Mouse (Mus musculus) heart, postnatal 0 days (tissue): ENCODE results near the gene Foxp1. TPM values are rescaled to one million over a fixed set of nuclear protein-coding genes. Genes with fewer than 3 reads are reported as not detected.

Source experiments
- ATAC-seq: fragments of 200-750 bp; cut with Nextera tagmentation; 2 replicates; pipeline ENCODE4 v1.8.0; 2017; ENCODE audit warnings: low read depth, moderate number of reproducible peaks, moderate library complexity; ENCODE audit not compliant: insufficient read depth
- DNase-seq: peaks from one replicate; pipeline ENCODE4 v3.0.0-alpha.2; 2016; ENCODE audit warnings: low spot score
- H3K27ac ChIP-seq: fragments of 300-500 bp; sonication (generic); 2 replicates; pipeline ENCODE4 v1.5.1; 2014; ENCODE audit warnings: low read depth, mild to moderate bottlenecking
- H3K27me3 ChIP-seq: fragments of 300-500 bp; sonication (generic); 2 replicates; pipeline ENCODE4 v1.6.1; 2014; ENCODE audit warnings: low read length, mixed read lengths; ENCODE audit not compliant: control insufficient read depth, insufficient read depth
- H3K36me3 ChIP-seq: fragments of 300-500 bp; sonication (generic); replicated peaks from 2 replicates; pipeline ENCODE4 v1.6.1; 2014; ENCODE audit warnings: low read length, mixed read lengths; ENCODE audit not compliant: control insufficient read depth, insufficient read depth
- H3K4me1 ChIP-seq: fragments of 300-500 bp; sonication (generic); 2 replicates; pipeline ENCODE4 v1.6.1; 2014; ENCODE audit warnings: antibody characterized with exemption; ENCODE audit not compliant: control insufficient read depth, insufficient read depth
- H3K4me2 ChIP-seq: fragments of 300-500 bp; sonication (generic); 2 replicates; pipeline ENCODE4 v1.6.1; 2014; ENCODE audit warnings: low read depth, mild to moderate bottlenecking, low read length, moderate library complexity
- H3K4me3 ChIP-seq: fragments of 300-500 bp; sonication (generic); 2 replicates; pipeline ENCODE4 v1.5.1; 2014; ENCODE audit warnings: low read depth, low read length
- H3K9ac ChIP-seq: fragments of 300-500 bp; sonication (generic); replicated peaks from 2 replicates; pipeline ENCODE4 v1.6.1; 2014; ENCODE audit warnings: low read depth, low read length, mixed read lengths
- H3K9me3 ChIP-seq: fragments of 300-500 bp; sonication (generic); replicated peaks from 2 replicates; pipeline ENCODE4 v1.6.1; 2016; ENCODE audit warnings: low read length; ENCODE audit not compliant: control insufficient read depth
- CTCF ChIP-seq: IDR thresholded peaks from 2 replicates; pipeline ENCODE4 v1.5.1; 2016; ENCODE audit warnings: antibody characterized with exemption, control low read depth, low read depth
- EP300 ChIP-seq: IDR thresholded peaks from 2 replicates; pipeline ENCODE4 v1.6.1; 2016; ENCODE audit warnings: antibody characterized with exemption, low read depth
- WGBS: fragments of 180-500 bp; shearing (Covaris S2); extraction: QIAGEN DNeasy Blood & Tissue Kit; methylation state at CpG from one replicate; pipeline ENCODE4 v1.1.7; 2014; 5-methylcytosine and 5-hydroxymethylcytosine counted together
- polyA plus RNA-seq: library from polyadenylated mRNA; unstranded; fragments of >200 nt; fragmentation: Nextera tagmentation; extraction: Ambion mirVana; gene quantifications from 2 replicates; pipeline ENCODE4 v1.2.1, GENCODE M21; 2015
- total RNA-seq: library from RNA; depleted of rRNA; stranded (reverse); fragments of >200 nt; gene quantifications from 2 replicates; pipeline ENCODE4 v1.2.3, GENCODE M21; 2014; ENCODE audit warnings: low replicate concordance

Gene Foxp1
- total and polyA plus RNA-seq, 2 experiments from 2014 or later = 40.7 to 88.1 TPM

- TF ChIP-seq EP300 (no peak), CTCF (no peak)
- no peak overlapping the region; the same call in 1 of the 2 replicates for H3K9ac ChIP-seq
- ATAC-seq = no peak
- H3K4me3 ChIP-seq = no peak overlapping the region
- peaks cover 23% of the 10 kb centered on the region for H3K4me1 ChIP-seq
- peak overlapping the region; percentile 81 for H3K4me2 ChIP-seq
- no peaks in the 10 kb centered on the region for H3K27me3 ChIP-seq
- H3K9me3 ChIP-seq = no peaks in the 10 kb centered on the region
- no peak for DNase-seq
- WGBS = 33% methylated on average over 9 of the region's 9 CpGs
- H3K27ac ChIP-seq = no peak overlapping the region
- no peaks in the 10 kb centered on the region for H3K36me3 ChIP-seq
These were observed 497.9 kb downstream of the Foxp1 start for GRCm38 (mm10) chr6:99024588-99024987.

DNA sequence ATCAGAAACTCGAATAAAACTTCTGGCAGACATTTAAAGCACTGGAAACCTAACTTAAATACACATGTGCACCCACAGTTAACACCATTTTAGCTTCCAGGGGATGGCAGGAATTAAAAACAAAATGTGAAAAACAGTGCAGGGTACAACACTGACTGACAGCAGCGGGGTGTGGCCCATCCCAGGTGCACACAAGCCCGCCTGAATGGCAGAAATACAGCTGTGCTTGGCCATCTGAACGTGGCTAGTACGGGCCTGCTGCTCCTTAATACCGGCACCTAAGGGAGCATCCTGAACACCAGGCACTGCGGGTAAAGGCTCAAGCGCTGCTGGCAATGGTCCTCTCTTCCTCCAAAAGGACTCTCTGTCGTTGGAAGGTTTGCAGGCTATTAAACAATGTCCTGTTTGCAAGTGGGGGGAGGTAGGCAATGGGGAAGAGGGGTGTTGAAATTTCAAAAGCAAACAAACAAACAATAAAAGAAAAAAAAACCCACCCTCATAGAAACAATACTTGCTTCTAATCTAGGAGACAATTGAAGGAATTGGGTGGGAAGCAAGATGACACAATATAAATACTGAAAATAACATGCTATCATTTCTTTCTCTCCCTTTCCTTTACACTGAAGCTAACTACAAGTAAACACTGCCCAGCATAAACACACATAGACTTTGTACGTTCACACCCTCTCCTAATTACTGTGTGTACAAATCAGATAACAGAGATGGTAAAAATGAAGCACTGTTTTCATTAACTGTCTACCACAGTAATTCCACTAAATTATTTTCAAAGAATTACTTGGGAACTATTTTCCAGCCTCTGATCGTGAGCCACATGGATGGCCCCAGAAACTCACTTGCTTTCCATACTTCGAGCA is 501.7 kb downstream of the Foxp1 start:
- TF ChIP-seq EP300 = no peak
- TF ChIP-seq CTCF = no peak
- ATAC-seq = no peak
- H3K27me3 ChIP-seq = no peaks in the 10 kb centered on the region
- 53% methylated on average over 12 of the region's 12 CpGs for WGBS
- H3K4me3 ChIP-seq = no peak overlapping the region
- H3K4me2 ChIP-seq = peak overlapping the region; percentile 25
- DNase-seq = no peak
- peak overlapping the region; percentile 52 for H3K27ac ChIP-seq
- no peaks in the 10 kb centered on the region for H3K9me3 ChIP-seq
- H3K4me1 ChIP-seq = peaks cover 27% of the 10 kb centered on the region
- peaks cover 11% of the 10 kb centered on the region for H3K36me3 ChIP-seq
- no peak overlapping the region for H3K9ac ChIP-seq

DNA sequence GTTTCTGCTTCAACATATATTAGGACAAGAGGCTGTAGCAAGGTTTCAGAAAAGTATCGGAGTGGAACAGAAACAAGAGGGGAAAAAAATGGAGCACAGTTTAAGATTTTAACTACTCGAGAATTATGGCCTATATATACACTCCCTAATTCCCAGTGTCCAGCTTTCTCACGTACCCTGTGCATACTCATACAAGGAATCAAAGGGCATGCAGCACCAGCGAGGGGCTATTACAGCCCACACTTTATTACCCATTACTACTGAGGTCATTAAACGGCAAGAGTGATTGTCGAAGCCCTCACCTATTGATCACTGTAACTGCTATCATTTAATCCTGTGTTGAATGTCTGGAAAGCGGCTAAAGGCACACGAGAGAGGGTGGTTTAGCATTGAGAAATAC is 502.8 kb downstream of the Foxp1 start:
- no peak for DNase-seq
- no peaks in the 10 kb centered on the region for H3K27me3 ChIP-seq
- no peak overlapping the region for H3K9ac ChIP-seq
- H3K9me3 ChIP-seq = no peaks in the 10 kb centered on the region
- H3K36me3 ChIP-seq = peaks cover 22% of the 10 kb centered on the region
- no peak overlapping the region for H3K4me3 ChIP-seq
- no peak overlapping the region for H3K4me2 ChIP-seq
- H3K4me1 ChIP-seq = peaks cover 16% of the 10 kb centered on the region
- no peak for TF ChIP-seq CTCF
- TF ChIP-seq EP300 = no peak
- peak overlapping the region; percentile 59 for H3K27ac ChIP-seq
- 84% methylated on average over 8 of the region's 8 CpGs for WGBS
- no peak for ATAC-seq

DNA sequence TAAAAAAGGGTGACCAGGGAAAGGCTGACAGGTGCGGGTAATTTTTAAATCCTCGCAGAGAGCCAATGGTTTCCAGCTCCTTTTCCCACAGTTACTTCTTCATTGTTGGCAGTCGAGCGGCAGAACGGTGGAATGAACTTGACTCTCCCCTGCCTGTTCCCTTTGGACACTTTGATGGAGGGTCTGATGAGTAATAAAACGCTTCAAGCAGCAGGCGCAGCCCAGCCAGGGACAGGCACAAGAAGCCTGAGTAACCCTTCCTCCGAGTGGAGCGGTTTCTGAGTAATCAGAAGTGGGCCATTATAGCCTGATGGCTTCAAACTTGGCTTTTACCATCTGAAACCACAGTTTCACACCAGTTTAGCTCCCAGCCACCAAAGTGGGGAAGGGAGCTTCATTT is 503.3 kb downstream of the Foxp1 start:
- Histone ChIP-seq H3K36me3 (peaks cover 26% of the 10 kb centered on the region), H3K9me3 (no peaks in the 10 kb centered on the region), H3K9ac (no peak overlapping the region), H3K4me2 (no peak overlapping the region), H3K27ac (peak overlapping the region; percentile 59), H3K4me1 (peaks cover 11% of the 10 kb centered on the region), H3K4me3 (no peak overlapping the region), H3K27me3 (no peaks in the 10 kb centered on the region)
- 52% methylated on average over 9 of the region's 9 CpGs for WGBS
- no peak for DNase-seq
- TF ChIP-seq EP300 (no peak), CTCF (no peak)
- ATAC-seq = no peak

- TF ChIP-seq CTCF = no peak
- TF ChIP-seq EP300 = no peak
- H3K4me2 ChIP-seq = no peak overlapping the region
- no peak for ATAC-seq
- H3K9me3 ChIP-seq = no peaks in the 10 kb centered on the region
- DNase-seq = no peak
- H3K27me3 ChIP-seq = no peaks in the 10 kb centered on the region
- no peaks in the 10 kb centered on the region; the same call in 1 of the 2 replicates for H3K4me1 ChIP-seq
- H3K9ac ChIP-seq = no peak overlapping the region
- H3K4me3 ChIP-seq = no peak overlapping the region
- 70% methylated on average over 16 of the region's 16 CpGs for WGBS
- H3K36me3 ChIP-seq = peaks cover 48% of the 10 kb centered on the region
- no peak overlapping the region for H3K27ac ChIP-seq
These were observed 508.5 kb downstream of the Foxp1 start for GRCm38 (mm10) chr6:99013866-99014502.
